Mouse (Mus musculus) urinary bladder, postnatal 25 days (tissue): ENCODE measurements around the gene Igf1r.

Source experiments
- DNase-seq: peaks from one replicate; pipeline ENCODE4 v3.0.0; 2022; ENCODE audit warnings: low spot score

Gene Igf1r

DNA sequence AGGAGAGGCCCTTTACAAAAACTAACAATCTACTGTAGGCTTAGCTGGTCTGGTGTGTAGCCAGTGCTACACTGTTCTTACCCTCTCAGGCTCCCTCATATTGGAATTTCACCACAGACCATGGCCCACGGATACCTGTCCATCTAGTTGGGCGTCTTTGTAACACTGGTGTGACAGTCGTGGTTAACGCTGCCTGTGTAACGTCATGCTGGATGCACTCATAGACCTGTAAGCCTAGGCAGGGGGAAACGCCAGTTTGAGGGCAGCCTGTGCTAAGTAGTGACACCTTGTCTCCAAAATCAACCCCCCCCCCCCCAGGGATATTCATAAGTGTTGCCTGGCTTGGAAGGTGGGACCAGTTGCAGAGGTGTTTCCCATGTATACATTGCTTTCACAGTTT lies 4.7 kb downstream of the Igf1r start:
- DNase-seq, result no peak

DNA sequence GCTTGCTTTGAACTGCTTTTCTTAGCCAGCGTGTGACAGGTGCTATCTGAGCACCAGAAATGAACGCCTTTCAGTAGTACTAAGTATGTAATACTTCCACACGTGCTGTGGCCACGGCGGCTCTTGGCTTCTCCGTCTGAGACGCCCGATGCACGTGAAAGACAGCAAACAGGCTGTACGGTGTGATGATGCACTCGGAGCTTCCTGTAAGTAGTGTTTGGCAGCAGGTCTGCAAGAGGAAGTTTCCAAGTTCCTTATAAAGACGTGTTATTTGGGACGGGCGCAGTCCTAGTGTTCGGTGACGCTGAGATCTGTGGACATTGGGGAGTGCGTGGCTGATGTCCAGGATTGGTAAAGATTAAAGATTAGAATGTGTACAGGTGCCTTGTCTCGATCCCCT lies 5.4 kb downstream of the Igf1r start:
- no peak for DNase-seq

DNA sequence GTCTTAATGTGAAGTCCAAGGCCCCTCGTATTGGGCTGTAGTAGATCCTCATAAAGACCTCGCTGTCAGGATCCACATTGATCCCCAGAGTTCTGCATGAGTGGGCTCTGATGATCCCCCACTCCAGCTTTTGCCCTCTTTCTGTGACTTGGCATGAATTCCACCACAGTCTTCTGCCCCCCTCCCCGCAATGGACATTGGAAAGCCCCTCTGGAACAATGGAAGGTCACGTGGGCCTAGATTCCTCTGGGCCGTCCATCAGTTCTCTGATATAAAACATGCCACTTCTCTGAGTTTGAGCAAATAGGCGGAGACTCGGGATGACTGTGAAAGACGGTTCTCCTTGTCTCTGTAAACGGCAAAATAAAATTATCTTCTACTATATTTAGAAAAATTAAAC lies 8.1 kb downstream of the Igf1r start:
- DNase-seq, result no peak

DNA sequence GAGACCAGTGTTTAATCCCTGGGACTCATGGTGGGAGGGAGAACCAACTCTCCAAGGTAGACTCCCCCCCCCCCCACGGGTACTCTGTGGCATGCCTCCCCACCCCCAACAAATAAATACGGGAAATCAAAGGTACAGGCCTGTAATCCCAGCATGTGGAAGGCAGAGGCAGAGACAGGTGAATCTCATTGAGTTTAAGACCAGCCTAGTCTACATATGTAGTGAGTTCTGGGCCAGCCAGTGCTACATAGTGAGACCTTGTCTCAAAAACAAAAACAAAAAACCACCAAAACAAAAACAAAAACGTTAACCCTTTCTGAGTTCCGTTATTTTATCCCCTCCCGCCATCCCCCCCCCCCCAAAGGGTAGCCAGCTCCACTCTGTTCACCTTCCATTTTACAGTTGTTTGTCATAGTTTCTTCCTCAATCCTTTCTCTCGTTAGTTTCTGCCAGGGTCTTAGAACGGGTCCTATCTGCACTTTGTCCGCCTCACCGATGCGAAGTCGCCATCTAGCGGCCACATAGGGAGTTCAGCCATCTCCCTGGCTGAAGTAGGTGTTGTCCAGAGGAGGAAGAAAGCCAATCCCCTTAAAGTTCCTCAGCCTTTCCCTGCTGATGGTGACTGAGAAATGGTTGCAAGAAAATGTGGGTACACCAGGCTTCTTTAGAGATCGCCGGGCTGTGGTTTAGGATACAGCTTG lies 9.1 kb downstream of the Igf1r start:
- DNase-seq, result peak; percentile 78

DNA sequence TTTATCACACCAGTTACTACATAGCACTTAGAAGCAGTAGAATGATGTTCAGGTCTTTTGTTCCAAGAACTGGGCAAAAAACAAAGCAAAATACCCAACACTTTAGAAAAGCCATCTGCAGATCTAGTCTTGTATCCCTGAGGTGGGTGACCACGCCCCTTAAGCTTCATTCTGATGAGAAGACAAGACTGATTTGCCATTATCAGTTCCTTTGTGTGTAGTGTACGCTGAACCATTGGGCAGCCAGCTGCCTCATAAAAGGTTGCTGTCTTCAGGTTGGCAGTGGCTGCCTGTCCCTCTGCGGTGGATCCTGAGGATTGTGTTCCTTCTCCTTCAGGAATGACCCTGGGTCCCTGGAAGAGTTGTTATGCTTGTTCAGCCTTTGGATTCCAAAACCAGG lies 11.1 kb downstream of the Igf1r start:
- no peak for DNase-seq

DNA sequence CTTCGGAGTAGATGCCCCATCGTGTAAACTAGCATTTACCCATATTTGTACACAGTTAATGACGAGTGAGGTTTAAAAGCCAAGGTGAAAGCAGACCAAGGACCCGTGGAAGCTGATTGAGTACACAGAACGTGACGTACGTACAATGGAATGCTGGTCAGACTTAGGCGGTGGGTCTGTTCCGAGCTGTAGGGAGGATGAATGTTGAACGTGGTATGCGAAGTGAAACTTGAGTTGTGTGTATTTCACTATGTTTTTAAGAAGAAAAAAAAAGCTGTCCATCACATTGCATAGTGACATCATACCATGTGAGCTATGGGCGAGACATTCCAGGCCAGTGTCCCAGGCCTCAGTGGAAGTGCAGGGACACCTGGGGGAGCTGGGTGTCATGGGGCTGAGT lies 15.8 kb downstream of the Igf1r start:
- no peak for DNase-seq

DNA sequence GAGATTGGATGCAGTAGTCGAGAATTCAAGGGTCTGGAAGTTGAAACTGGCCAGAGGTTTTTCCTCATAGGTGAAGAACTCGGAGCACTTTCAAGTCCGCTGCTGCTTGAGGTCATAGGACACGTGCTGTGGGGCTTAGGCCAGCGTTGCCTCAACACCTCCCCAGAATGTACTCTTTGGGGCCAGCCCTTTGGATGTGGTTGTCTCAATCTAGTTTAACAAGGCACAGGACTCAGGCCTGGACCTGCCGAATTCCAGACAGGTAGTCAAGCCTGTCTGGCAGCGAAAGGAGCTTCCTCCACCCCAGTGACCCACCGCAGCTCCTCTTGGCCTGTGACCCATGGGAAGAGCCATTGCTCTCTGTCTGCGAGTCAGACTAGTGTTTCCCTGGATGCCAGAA lies 16.4 kb downstream of the Igf1r start:
- DNase-seq, result no peak

DNA sequence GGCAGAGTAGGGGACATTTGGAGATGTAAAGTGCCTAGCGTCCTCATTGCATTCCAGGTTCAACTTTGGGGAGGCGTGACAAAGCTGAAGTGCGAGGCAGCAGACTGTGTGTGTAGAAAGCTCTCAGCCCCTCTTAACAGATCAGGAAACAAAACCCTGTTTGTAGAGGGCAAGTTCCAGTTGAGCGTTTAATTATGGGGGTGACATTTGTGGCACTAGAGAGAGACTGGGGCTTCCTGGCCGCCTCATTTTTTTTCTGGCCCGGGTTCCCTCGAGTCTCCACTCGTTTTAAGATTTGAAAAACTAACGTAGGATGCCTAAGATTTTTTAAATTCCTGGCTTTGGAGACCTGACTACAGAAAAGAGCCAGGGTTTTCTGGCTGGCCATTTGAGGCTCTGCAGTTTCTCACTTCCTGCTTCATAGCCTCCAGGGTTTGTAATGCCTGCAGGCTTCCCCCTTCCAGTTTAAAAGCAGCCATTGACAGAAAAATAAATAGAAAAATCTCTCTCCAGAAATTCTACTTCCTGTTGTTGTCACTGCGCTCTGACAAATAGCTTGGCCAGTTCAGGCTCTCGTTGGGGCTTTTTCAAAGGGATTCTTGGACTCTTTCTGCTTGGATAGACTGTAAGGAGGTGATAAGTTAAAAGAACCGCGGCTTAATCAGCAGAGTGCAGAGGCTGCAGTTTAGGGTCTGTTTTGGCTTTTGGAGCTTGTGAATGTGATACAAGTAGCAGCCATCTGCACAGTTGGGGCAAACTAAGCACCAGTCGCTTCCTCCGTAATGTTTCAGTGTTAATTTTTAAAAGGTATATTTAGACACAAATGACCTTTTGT lies 20.8 kb downstream of the Igf1r start:
- DNase-seq, result no peak

DNA sequence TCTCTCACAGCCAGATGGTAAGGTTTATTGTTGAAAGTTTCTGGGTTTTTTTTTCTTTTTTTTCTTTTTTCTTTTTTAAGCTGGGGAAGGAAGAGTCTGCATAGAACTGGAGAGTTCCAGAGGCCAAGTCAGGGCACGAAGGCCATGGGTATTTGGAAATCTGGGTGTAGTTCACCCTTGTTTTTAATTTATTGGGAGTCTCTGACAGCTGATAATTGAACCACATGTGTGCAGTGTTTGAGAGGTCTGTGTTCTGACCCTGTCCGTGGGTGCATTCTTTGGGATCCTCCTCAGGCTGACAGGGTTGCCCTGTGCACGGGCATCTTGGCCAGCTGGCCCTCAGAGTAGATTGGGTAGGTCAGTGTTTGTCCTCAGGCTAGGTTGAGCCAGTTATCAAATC lies 29.3 kb downstream of the Igf1r start:
- no peak for DNase-seq

DNA sequence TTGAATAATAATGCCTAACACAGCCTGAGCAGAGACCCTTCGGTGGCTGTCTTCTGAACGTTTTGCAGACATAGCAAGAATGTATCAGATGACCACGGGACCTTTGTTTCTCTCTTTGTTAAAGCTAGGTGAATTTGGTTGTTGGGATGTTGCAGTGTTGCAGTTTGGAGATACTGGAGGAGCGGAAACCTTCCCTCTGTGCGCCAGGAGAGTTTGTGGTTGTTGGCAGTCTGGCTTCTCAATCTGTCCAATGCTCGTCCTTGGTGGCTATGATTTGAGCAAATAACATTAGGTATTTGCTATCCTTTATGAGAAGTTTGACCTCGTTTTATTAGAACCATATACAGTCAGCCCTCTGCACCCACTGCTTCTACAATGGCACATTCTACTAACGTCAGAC lies 30.2 kb downstream of the Igf1r start:
- no peak for DNase-seq

DNA sequence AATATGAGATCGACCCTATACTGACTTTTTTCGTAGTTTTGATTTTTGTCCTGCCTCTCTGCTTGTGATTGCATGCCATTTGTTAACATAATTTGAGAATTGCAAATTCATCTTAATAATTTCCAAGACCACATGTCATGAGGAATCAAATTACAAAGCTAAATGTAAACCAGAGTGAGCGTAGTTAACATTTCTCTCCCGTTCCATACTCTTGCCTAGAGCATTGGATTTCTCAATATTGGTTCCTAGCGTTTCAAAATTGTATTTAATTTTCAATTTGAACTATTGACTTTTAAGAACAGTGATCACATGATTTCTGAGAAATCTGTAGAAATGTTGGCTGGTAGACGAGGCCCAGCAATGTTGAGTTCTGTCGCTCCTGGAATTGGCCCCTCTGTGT lies 30.8 kb downstream of the Igf1r start:
- no peak for DNase-seq

DNA sequence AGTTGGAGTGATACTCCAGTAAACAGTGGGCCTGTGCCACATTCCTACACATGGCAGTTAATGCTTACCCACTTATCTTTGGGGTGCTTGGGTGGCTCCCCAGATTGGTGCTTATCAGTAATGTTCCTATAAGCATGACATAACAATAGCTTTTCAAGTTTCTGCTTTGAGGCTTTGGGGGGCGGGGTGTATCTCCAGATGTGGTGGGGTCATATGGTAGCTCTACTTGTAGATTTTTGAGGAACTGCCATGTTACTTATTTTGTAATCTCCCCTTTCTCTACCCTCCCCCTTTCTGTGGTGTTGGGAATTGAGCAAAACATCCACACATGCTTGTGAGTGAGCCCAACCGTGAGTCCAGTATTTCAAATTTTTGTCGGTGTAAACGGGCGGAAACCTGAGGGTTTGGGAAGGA lies 32.4 kb downstream of the Igf1r start:
- no peak for DNase-seq

DNA sequence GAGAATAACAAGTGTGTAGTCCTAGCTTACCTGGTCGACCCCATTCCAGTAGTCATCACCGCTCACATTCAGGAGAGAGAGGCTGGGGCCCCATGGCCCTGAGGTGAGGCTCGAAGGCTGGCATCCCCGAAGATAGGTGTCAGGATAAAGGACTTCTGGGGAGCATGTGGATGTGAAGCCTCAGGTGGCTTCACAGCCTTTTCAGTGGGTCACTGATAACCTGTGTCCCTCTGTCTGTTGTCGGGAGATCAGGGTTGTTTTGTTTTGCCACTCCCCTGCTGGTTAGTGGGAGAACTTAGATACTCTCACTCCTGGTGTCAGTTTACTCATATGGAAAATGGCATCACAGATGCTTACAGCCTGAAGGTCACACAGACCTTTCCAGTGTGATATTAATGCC lies 32.9 kb downstream of the Igf1r start:
- DNase-seq, result no peak

DNA sequence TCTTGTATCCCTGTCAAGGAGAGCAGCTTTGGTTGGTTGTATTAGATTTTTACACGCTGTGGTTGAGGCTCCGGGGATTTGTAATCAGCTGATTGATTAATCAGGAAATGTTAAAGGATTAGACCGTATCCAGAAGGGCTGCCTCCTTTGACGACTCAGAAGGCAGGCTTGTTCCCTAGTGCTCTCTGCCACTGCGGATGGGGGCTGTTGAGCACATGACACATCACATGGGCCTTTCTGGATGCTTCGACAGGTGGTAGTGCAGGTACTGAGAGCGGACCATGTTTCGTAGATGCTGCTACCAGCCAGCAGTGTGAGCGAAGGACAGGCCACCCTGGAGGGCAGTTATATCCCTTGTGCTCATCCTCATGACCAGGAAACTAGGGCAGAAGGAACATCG lies 33.6 kb downstream of the Igf1r start:
- DNase-seq, result no peak

DNA sequence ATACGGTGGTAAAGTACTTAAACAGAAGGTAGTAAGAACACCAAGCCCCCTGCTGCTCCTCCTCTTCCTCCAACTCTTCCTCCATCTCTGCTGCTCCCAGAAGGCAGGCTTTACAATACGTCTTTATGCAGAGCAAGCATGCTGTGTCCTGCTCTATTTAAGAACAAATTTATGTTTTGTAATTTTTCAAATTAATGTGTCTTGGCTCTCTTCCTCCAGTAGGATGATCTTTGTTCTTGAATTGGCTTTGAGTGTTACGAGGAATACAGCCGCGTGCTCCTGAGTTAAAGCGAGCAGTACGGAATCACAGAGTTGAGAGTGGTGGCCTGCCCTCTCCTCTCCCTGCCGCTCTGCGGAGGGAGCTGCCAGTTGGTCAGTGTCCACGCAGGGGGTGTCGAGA lies 34.2 kb downstream of the Igf1r start:
- no peak for DNase-seq

DNA sequence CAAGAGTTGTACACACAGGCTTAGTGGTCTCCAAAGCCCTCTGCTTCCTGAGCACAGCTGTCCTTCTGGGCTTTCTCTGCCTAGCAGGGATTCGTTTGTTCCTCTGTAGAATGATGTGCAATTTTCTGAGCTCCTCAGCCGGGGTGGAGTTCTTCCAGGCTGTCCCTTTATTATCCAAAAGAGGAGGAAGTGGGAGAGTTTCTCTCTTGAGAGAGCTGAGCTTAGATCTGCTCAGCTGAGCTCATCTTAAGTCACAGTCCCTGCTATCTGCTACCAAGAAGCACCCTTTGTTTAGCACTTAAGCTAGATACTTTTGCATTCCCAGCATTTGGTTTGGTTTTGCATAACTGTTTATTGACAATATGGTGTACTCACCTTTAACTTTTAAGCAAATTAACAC lies 36.7 kb downstream of the Igf1r start:
- no peak for DNase-seq

DNA sequence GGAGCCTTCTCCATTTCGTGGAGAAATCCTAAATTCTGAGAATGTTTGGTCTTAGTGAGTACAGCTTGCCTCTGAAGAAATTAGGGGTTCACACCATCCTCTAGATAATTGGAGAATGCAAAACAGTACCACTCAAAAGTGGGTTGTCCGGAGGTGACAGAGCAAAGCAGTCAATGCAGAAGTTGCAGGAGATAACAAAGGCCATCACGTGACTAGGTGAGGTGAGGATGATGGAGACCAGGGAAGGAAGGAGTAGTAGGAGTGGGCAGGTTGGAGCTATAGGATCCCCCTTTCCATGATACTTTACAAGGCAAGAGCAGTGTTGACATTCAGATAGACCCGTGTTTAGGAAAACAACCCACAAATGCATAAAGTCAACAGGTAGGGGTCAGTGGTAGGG lies 41.0 kb downstream of the Igf1r start:
- DNase-seq, result no peak

DNA sequence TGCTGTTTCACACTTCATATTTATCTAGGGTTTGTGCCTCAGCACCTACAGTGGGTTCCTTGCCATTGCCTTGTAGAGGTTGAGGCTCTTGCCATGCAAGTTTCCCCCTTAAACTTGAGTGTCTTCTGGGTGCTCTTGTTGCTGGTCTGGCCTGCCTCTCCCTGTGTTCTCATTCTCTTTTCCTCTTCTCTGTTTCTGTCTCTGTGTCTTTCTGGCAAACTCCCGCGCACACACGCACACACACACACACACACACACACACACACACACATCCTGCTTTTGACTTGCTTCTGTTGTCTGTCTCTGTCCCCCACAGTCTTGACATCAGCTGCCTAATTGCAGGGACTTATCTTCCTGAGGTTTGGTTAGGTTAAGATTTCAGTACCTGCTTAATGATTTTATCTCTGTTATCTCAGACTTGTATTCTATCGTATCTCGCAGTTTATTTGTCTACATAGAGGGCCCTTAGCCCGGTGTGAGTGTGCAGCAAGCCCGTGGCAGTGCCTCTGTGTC lies 41.8 kb downstream of the Igf1r start:
- no peak for DNase-seq

DNA sequence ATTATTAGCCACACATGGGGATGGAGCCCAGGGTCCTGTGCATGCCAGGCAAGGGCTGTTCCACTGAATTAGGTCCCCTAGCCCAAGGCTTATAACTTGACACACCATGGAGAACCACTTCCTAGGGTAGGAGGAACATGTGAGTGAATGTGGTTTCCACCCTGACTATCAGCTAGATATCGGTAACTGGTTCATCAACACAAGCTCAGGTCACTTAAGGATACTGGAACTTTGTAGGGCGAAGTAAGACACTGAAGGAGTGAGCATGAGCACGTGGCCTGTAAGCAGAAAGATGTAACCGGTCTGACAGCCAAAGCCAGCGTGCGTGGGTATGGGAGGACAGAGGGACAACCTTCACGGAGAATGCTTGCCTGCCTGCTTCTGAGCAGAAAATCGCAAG lies 42.6 kb downstream of the Igf1r start:
- DNase-seq, result no peak

DNA sequence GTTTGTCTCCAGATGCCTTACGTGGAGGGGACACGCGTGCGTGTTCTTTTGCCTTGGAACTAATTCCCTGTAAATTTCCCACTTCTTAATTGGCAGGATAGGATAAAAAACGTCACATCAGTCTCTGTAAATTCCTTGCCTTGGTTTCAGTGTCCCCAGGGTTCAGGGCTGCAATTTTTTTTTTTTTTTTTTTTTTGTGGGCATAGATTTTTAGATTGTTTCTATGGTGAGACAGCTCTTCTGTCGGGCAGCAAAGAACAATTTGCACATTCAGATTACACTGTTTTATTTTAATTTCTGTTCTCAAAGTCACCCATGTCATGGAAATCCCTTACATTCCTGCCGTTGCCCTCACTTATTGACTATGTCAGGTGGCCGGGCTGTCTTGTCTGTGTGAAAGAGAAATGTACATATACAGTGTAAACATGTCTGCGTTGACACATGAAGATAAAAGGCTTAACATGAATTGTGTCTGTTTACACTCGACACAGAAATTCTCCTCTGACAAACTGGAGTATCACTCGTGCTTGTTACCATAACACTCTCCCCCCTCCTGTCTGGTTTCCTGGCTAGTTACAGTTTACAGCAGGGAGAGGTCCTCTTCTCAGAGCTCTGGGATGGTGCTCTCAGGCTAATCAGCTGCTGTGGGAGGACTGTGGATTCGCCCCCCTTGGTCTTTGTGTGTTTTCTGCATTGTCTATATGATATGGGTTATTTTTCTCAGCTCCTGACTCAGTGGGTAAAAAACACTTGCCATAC lies 43.8 kb downstream of the Igf1r start:
- DNase-seq, result no peak

DNA sequence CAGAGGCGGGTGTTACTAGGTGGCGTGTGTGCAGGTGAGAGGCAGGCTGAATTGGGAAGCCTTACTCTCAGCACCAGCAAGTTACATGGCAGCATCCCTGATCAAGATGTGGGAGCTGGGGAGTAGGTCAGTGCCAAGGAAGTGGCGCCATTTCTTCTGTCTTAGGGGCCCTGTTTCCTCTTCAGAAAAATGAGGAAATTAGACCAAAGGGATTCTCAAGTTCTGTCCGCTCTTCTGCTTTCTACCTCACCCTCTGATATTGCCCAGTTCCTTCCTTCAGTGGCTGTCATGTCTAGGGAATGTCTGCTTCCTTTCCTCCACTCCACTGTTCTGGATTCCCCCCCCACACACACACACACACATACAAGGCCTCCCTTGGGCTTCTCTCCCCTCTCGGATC lies 48.6 kb downstream of the Igf1r start:
- DNase-seq, result no peak

DNA sequence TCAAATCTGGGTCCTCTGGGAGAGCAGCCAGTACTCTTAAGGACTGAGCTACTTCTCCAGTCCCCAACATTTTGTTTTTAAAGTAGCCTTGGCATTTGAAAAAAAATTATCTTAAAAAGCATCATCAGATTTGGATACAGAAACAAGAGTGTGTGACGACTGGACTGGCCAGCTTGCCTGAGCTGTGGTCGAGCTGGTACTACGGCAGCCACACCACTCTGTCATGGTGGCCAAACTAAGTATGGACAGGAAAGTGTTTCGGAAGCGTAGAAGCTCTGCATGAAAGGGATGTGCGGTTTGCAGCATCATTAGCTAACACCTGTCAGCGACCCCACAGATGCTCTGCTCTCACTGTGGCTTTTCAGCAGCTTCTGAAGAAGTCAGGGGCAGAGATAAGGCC lies 53.4 kb downstream of the Igf1r start:
- no peak for DNase-seq

DNA sequence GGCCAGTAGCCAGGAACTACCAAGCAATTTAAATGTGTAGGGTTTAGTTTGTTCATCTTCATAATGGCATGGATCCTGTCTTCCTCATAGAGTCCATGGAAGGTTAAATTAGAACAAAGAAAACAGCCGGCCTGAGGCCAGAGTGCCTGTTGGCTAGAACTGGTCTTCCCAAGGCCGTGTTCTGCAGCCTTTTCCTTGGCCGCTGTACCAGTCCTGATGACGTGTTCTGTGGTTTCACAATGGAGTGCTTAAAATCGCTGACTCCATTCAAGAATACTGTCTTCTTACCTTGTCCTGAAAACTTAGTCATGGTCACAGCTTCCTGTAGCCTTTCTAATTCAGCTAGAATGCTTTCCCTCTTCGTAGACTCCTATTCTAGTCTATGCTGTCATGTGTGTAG lies 53.9 kb downstream of the Igf1r start:
- DNase-seq, result no peak
